Mouse (Mus musculus) left cerebral cortex, adult 2 months (tissue): ENCODE measurements around the gene Olfr1058. TPM values are rescaled to one million over a fixed set of nuclear protein-coding genes. Genes with fewer than 3 reads are reported as not detected.
"Not testable (repeated sequence)": the region's sequence is repeated elsewhere in the genome, so short reads cannot be mapped to it uniquely, and the experiment has no call there.

ENCODE experiments used
- DNase-seq, 2 experiments: peaks; one replicate each; pipeline ENCODE4 v3.0.0; 2021 to 2022; ENCODE audit warnings: low spot score in 2 of 2, mixed read lengths in 1 of 2; ENCODE audit errors: extremely low spot score in 1 of 2
- H3K27ac ChIP-seq: fragments of 200-600 bp; 2 replicates; pipeline ENCODE4 v1.8.1; 2022
- H3K4me3 ChIP-seq: fragments of 200-600 bp; 2 replicates; pipeline ENCODE4 v1.8.1; 2022
- CTCF ChIP-seq: fragments of 200-600 bp; IDR thresholded peaks from 2 replicates; pipeline ENCODE4 v1.8.1; 2022; ENCODE audit warnings: antibody characterized with exemption, mild to moderate bottlenecking, moderate library complexity
- intact Hi-C: fragments of 180-260 bp; cut with DNase I; formaldehyde crosslinking; loops from one replicate; pipeline ENCODE4 v1.15.1; 2025
- long read RNA-seq, 2 experiments: library from polyadenylated mRNA; stranded (forward); transcript quantifications; one replicate each; pipeline ENCODE4 v2.0.0; 2021; ENCODE audit warnings: borderline mapping rate in 2 of 2
- total RNA-seq, 2 experiments: library from RNA; stranded (reverse); gene quantifications; 2 replicates each; pipeline ENCODE4 v1.2.3; 2021

The Olfr1058 gene
- total RNA-seq = not detected
- long read RNA-seq, experiment 1 = 0 reads
- long read RNA-seq, experiment 2 = 0 reads

- H3K4me3 ChIP-seq, DNase-seq, intact Hi-C loops, H3K27ac ChIP-seq: not testable (repeated sequence)
Measured at GRCm38 (mm10) chr2:86388461-86388860, at the start of gene Olfr1058. Gene Olfr1058, minus strand, starts transcription at chr2:86388561.

DNA sequence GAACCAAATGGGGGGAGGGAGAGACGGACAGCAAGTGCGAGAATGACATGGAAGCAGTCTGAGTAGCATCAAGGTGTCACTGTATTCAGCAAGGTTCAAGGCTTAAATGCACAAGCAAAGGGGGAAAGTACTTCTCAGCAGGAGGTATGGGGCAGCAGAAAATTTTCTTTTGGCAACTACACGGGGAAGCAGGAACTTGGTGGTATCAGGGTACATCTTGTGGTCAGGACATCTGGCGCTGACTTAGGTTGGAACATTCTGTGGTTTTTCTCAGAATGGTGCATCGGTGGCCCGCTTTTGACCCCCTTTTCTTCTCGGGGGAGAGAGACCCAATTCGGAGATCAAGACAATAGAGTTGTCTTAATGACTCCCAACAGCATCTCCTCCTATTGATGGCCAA is 40.1 kb upstream of the Olfr1058 start:
- DNase-seq, H3K27ac ChIP-seq, H3K4me3 ChIP-seq, intact Hi-C loops: not testable (repeated sequence)

- intact Hi-C loops, H3K4me3 ChIP-seq, DNase-seq, H3K27ac ChIP-seq: not testable (repeated sequence)
Measured at GRCm38 (mm10) chr2:86426649-86427048, 38.3 kb upstream of the Olfr1058 start, which contains the start of gene Olfr1062. Gene Olfr1062, minus strand, starts transcription at chr2:86426749.

DNA sequence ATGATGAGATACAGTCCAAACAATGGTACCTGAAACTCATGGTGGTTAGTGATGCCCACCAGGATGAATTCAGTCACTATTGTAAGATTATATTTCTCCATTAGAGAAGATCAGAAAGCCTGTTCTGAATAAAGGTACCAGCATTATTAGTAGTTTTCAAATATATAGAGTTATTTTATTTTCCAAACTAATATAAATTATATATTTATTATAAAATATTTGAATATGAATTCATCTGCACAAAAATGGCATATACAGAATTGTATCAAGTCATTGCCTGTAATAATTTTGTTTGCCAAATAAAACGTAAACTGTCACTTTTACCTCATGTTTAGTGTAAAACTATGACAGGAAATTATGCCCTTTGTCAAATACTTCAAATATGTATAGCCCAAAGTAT is 25.6 kb upstream of the Olfr1058 start, which contains the start of gene Olfr1061:
Olfr1061 (minus strand) TSS at position 101 of the 400 bp plus-strand sequence.
- intact Hi-C loops = no loop called here
- no peak within 1 kb of the TSS for H3K27ac ChIP-seq
- no peak for DNase-seq
- TF ChIP-seq CTCF = no peak
- no peak within 1 kb of the TSS for H3K4me3 ChIP-seq

GRCm38 (mm10) chr2:86395114-86395513 is 6.8 kb upstream of the Olfr1058 start:
- no peak overlapping the region for H3K27ac ChIP-seq
- no peak for DNase-seq
- no peak for TF ChIP-seq CTCF

GRCm38 (mm10) chr2:86378293-86378692 is 10.1 kb downstream of the Olfr1058 start, which contains the start of gene Olfr1057:
Gene Olfr1057, minus strand, starts transcription at chr2:86378393.
- Histone ChIP-seq H3K27ac (no peak within 1 kb of the TSS), H3K4me3 (no peak within 1 kb of the TSS)
- no peak for DNase-seq
- intact Hi-C loops = no loop called here
- TF ChIP-seq CTCF = no peak

More at GRCm38 (mm10) chr2:86395114-86395513, 6.8 kb upstream of the Olfr1058 start:
- intact Hi-C loops = no loop called here
- no peak overlapping the region for H3K4me3 ChIP-seq

- DNase-seq, H3K27ac ChIP-seq, intact Hi-C loops, H3K4me3 ChIP-seq: not testable (repeated sequence)
Measured at GRCm38 (mm10) chr2:86366342-86366741, 22.0 kb downstream of the Olfr1058 start.

DNA sequence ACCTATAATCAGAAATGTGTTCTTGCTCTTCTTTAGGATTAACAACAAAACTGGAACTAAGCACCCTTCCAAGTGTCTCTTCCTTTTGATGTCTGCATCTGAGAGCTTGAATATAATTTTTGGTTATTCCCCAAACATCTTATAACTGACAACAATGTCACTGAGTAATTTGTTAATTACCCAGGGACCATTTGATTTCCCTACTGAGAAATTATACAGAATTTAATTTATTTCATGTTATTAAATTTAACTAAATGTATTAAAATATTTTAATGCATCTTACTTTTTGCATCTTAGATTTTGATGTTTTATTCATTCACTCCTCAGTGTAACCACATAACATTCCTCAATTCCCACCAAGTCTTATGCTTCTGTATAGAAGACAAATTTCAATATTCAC is 26.0 kb downstream of the Olfr1058 start, which contains the start of gene Olfr1056:
Olfr1056 (minus strand) TSS at position 101 of the 400 bp plus-strand sequence.
- no peak for DNase-seq
- TF ChIP-seq CTCF = no peak
- no peak within 1 kb of the TSS for H3K4me3 ChIP-seq
- intact Hi-C loops = no loop called here
- no peak within 1 kb of the TSS for H3K27ac ChIP-seq

DNA sequence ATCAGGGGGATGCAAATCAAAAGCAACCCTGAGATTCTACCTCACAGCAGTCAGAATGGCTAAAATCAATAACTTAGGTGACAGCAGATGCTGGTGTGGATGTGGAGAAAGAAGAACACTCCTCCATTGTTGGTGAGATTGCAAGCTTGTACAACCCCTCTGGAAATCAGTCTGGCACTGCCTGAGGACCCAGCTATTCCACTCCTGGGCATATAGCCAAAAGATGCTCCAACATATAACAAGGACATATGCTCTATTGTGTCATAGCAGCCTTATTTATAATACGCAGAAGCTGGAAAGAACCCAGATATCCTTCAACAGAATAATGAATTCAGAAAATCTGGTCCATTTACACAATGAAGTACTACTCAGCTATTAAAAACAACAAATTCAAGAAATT is 36.6 kb downstream of the Olfr1058 start:
- intact Hi-C loops, H3K4me3 ChIP-seq, H3K27ac ChIP-seq, DNase-seq: not testable (repeated sequence)

DNA sequence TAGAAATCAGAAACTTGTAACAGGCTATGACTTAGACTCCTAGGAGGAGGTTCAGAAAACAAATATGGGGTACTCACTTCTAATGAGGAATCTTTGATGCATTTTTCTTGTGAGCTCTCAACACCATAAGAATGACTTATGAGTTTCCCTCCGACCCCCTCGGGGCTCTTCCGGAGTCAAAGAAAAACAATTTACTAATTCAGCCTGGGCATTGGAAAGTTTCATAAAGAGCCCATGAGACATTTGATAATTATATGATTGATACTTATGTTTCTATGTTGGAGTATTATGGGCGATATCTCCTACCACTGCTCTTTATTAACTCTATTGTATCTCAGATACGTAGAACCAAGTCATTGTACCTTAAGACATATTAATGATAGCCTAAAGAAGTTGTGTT is 38.2 kb downstream of the Olfr1058 start, which contains the start of gene Olfr1055:
Olfr1055 (minus strand) TSS at position 101 of the 400 bp plus-strand sequence.
- Histone ChIP-seq H3K27ac (no peak within 1 kb of the TSS), H3K4me3 (no peak within 1 kb of the TSS)
- TF ChIP-seq CTCF = no peak
- intact Hi-C loops = no loop called here
- DNase-seq = no peak

- intact Hi-C loops = no loop called here
- H3K4me3 ChIP-seq = no peak within 1 kb of the TSS
- DNase-seq = no peak
- TF ChIP-seq CTCF = no peak
- no peak within 1 kb of the TSS for H3K27ac ChIP-seq
Measured at GRCm38 (mm10) chr2:86335333-86335732, 53.0 kb downstream of the Olfr1058 start, which contains the start of gene Olfr1054. Gene Olfr1054, minus strand, starts transcription at chr2:86335433.

Other genes starting within 250 kb of the Olfr1058 start
- not detected for gene Olfr1040, start 241.8 kb downstream of the Olfr1058 start, total RNA-seq
- gene Olfr1042, start 226.7 kb downstream of the Olfr1058 start, total RNA-seq = not detected
- not detected for gene Olfr1043, start 221.0 kb downstream of the Olfr1058 start, total RNA-seq
- gene Olfr1044, start 210.7 kb downstream of the Olfr1058 start, total RNA-seq = not detected
- not detected for gene Olfr52, start 202.9 kb downstream of the Olfr1058 start, total RNA-seq
- gene Olfr1045, start 185.6 kb downstream of the Olfr1058 start, total RNA-seq = not detected
- gene Olfr1046, start 169.2 kb downstream of the Olfr1058 start, total RNA-seq = not detected
- not detected for gene Olfr1047, start 157.2 kb downstream of the Olfr1058 start, total RNA-seq
- gene Olfr1048, start 148.3 kb downstream of the Olfr1058 start, total RNA-seq = not detected
- gene Olfr1049, start 130.2 kb downstream of the Olfr1058 start, total RNA-seq = not detected
- not detected for gene Olfr1051, start 109.5 kb downstream of the Olfr1058 start, total RNA-seq
- gene Olfr1052, start 96.1 kb downstream of the Olfr1058 start, total RNA-seq = not detected
- gene Olfr1053, start 73.3 kb downstream of the Olfr1058 start, total RNA-seq = not detected
- not detected for gene Olfr1054, start 53.1 kb downstream of the Olfr1058 start, total RNA-seq
- not detected for gene Olfr1055, start 38.3 kb downstream of the Olfr1058 start, total RNA-seq
- gene Olfr1056, start 26.1 kb downstream of the Olfr1058 start, total RNA-seq = not detected
- not detected for gene Olfr1057, start 10.2 kb downstream of the Olfr1058 start, total RNA-seq
- gene Olfr1061, start 25.5 kb upstream of the Olfr1058 start, total RNA-seq = not detected
- not detected for gene Olfr1062, start 38.2 kb upstream of the Olfr1058 start, total RNA-seq
- gene Olfr1065, start 62.0 kb upstream of the Olfr1058 start, total RNA-seq = not detected
- gene Olfr1066, start 67.7 kb upstream of the Olfr1058 start, total RNA-seq = not detected
- not detected for gene Olfr228, start 98.8 kb upstream of the Olfr1058 start, total RNA-seq
- gene Olfr1076, start 119.9 kb upstream of the Olfr1058 start, total RNA-seq = not detected
- not detected for gene Olfr1079, start 153.9 kb upstream of the Olfr1058 start, total RNA-seq
- gene Olfr1080, start 169.7 kb upstream of the Olfr1058 start, total RNA-seq = not detected
- not detected for gene Olfr1082, start 210.4 kb upstream of the Olfr1058 start, total RNA-seq